Mouse (Mus musculus) right cerebral cortex, adult 18-20 months (tissue): ENCODE results near the gene Mrps21.

Experiments
- DNase-seq: peaks from one replicate; pipeline ENCODE4 v3.0.0; 2022; ENCODE audit warnings: mixed read lengths

Gene Mrps21

DNA sequence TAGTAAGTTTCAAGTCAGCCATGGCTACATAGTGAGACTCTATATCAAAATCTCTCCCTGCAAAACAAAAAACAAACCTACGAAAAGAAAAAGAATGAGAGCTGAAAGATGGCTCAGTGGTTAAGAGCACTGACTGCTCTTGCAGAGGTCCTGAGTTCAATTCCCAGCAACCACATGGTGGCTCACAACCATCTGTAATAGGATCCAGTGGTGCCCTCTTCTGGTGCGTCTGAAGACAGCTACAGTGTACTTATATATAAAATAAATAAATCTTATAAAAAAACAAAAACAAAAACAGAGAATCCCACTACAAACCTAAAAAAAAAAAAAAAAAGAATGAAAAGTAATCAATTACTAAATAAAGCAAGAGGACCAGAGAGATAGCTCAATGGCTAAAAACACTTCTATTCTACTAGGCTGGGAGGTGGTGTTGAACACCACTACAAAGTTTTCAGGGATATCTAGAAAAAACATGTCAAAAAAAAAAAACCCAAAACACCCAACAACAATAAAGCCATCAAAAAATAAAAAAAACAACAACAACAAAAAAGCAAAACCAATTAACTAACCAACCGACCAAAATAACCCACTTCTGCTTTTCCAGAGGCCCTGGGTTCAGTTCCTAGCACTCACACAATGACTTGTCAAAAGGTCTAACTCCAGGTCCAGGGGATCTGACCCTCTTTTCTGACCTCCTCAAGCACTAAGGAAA lies 28.7 kb downstream of the Mrps21 start:
- DNase-seq: no peak

DNA sequence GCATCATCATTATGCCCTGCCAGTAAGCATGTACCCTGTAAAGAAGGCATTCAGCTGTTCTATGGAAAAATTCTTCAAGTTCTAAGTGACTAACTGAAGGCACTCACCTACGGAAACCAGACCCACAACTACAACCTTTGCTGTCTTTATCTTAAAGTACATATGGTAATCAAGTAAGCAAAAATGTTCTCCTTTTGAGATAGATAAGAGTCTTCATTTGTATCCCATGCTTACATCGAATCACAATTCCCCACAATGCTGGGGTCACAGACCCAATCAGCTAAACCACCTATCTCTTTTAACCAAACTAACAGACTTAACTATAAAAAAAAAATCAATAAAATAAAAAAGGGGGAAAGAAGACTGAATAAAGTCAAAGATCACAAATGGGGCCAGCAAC lies 32.1 kb downstream of the Mrps21 start:
- DNase-seq: no peak

DNA sequence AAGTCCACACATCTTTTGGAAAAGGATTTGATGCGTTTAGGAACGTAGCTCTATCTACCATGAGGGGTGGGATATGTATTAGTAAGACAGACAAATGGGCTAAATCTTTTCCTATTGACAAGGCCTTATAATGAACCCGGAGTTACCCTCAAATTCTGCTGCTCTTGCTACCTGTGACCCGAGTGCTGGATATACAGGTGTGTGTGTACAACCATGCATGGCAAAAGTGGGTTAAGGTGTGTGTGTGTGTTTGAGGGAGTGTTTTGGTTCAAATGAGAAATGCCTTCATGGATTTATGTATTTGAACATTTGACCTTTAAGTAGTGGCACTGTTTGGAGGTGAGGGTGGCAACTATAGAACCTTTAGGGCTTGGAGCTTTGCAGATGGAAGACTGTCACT lies 42.3 kb downstream of the Mrps21 start:
- no peak for DNase-seq

DNA sequence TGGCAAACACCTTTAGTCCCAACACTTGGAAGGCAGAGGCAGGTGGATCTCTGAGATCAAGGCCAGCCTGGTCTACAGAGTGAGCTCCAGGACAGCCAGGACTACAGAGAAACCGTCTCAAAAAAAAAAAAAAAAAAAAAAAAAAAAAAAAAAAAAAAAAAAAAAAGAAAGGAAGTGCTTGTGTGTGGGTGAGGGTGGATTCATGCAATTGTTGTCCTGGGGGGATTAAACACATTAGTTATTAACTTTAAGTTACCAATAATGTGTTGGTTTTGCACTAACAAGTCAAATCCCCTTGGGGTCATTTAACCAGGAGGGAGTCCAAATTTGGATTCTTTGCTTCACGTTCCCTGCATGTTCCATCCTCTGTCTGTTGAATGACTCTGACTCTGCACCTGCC lies 45.0 kb downstream of the Mrps21 start:
- no peak for DNase-seq

DNA sequence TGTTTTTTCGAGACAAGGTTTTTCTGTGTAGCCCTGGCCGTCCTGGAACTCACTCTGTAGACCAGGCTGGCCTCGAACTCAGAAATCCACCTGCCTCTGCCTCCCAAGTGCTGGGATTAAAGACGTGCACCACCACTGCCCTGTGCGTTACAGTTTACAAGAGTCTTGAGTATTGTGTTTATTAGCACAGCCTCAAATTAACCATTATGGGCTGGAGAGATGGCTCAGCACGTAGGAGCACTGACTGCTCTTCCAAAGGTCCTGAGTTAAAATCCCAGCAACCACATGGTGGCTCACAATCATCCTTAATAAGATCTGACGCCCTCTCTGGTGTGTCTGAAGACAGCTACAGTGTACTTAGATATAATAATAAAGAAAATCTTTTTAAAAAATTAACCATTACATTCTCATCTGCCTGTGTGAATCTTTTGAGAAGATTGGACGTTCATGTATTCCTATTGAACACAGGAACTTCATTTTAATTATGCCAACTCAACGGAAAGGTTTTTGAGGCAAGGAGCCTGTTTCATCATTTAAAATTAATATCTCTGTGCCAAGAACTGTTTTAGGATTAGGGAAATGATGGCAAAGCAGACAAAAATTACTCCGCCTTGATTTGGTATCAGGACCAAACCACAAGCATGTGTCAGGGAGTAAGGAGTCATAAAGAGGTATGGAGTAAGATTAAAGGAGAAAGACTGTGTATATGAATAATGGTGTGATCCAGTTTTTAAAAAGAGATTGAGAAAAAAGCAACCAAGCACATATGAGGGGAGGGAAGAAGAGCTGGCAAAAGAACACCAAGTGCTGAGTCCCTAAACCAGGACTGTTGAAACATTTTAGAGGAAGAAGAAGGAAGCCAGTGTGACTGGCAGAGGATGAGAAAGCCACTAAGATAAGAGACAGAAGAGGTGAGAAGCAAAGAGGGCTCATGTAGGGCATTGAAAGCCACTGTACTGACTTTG lies 51.0 kb downstream of the Mrps21 start:
- DNase-seq: no peak

DNA sequence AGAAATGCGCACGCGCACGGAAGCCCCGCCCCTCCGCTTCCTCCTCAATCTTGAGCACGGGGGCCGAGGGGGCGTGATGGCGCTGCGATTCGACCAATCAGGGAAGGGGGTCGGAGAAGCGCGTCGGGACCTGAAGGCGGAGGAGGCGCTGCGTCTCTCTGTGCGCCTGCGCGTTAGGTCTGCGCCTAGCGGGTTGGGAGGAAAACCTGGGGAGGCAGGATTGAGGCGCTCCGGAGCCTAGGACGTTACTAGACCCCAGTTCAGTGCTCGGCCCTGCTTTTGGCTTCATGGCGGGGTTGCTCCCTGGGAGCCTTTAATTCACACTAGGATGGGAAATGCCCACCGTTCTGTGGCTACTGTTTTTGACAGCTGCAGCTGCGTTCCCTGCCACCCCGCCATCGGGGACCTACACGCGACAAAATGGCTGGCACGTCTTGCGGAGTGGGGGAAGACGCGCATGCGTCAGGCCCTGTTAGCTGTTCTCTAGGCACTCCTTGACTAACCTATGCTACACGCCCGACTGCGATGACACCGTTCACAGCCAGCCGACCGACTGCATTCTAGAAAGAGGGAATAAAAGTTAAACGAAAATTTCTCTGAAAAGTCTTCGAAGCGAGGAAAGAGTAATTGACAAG lies 51.9 kb downstream of the Mrps21 start:
- peak; percentile 100 for DNase-seq

DNA sequence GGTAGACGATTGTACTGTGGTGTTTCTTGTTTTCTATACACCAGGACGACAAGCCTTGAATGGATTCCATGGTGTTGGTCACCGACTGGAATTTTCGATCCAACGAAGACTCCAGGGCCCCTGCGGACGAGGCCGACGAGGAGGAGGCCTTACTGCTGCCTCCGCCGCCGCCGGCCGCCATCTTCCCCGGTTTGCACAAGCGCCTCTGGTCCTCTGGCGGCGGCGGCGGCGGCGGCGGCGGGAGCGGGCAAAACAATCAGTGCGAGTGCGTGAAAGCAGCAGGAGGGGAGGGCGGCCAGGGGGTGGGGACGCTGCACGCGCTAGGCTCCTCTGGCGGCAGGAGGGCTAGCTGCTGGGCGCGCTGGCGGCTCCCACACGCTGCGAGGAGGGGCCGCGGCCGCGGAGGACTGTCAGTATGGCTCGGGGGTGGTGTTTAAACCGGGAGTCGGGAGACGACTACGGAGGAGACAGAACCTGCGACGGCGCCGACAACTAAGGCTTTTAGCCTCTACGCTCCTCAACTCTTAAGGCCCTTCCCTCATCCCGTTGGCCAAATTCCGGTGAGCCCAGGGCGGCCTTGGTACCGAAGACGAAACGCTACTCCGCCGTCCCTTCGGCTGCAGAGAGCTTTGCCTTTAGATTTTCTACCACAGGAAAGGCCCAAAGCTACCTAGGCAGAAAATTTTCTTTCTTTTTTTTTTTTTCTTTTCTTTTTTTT lies 52.6 kb downstream of the Mrps21 start, which contains the start of gene Rprd2:
Gene Rprd2 (minus strand): TSS at position 293 of the 718 bp plus-strand sequence.
- peak; percentile 86 for DNase-seq

DNA sequence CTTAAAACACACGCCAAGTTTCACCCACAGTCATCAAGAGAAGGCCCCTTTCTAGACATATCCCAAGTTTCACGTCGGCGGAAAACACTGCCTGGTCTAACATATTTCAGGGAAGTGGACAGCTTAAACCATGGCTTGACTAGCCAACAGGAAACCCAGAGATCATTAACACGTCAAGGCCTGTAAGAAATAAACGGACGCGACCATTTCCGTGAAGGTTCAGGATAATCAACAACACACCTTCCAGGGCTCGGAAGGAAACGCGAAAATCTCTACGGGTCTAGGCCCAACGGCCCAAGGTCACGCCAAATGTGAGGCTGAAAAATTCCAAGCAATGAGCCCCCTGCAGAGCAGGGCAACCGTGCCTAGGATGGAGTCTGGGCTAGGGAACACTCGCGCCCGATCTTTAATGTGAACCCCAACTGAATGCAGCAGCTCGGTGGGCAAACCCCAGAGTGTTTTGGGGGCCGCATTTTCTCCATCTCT lies 53.2 kb downstream of the Mrps21 start:
- peak; percentile 39 for DNase-seq

DNA sequence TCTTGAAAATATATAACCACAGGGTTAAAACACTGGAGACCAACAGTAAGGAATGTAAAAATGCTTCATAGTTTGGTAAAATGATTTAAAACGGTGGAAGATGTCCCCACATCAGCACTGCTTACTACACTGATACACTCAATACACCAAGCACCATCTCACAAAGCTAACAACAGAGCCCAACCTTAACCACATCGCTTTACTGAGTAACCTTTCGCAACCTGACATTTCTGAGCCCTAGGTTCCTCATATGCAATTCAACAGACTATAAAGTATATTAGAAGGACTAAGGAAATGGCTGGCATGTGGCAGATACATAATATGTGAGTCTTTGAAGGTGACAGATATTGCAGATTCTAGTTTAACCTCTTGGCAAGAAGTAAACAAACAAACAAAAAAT lies 54.6 kb downstream of the Mrps21 start:
- no peak for DNase-seq
